Mouse (Mus musculus) neural tube, embryonic 15.5 days (tissue): ENCODE data around the gene Pycr2. TPM values are rescaled to one million over a fixed set of nuclear protein-coding genes. Genes with fewer than 3 reads are reported as not detected.

ENCODE experiments used
- ATAC-seq: fragments of 200-750 bp; cut with Nextera tagmentation; 2 replicates; pipeline ENCODE4 v1.8.0; 2017; ENCODE audit warnings: mild to moderate bottlenecking, moderate TSS enrichment, moderate library complexity; ENCODE audit not compliant: low FRiP score
- H3K27ac ChIP-seq: fragments of 300-500 bp; sonication (generic); replicated peaks from 2 replicates; pipeline ENCODE4 v1.5.1; 2015; ENCODE audit warnings: mild to moderate bottlenecking, inconsistent platforms
- H3K27me3 ChIP-seq: fragments of 300-500 bp; sonication (generic); replicated peaks from 2 replicates; pipeline ENCODE4 v1.6.1; 2015; ENCODE audit warnings: inconsistent platforms
- H3K36me3 ChIP-seq: fragments of 300-500 bp; sonication (generic); 2 replicates; pipeline ENCODE4 v1.6.1; 2015; ENCODE audit warnings: inconsistent platforms
- H3K4me1 ChIP-seq: fragments of 300-500 bp; sonication (generic); 2 replicates; pipeline ENCODE4 v1.6.1; 2015; ENCODE audit warnings: inconsistent platforms
- H3K4me2 ChIP-seq: fragments of 300-500 bp; sonication (generic); 2 replicates; pipeline ENCODE4 v1.6.1; 2015; ENCODE audit warnings: inconsistent platforms, mild to moderate bottlenecking, moderate library complexity
- H3K4me3 ChIP-seq: fragments of 300-500 bp; sonication (generic); replicated peaks from 2 replicates; pipeline ENCODE4 v1.5.1; 2015; ENCODE audit warnings: mild to moderate bottlenecking, inconsistent platforms
- H3K9ac ChIP-seq: fragments of 300-500 bp; sonication (generic); replicated peaks from 2 replicates; pipeline ENCODE4 v1.6.1; 2015; ENCODE audit warnings: mild to moderate bottlenecking, inconsistent platforms
- H3K9me3 ChIP-seq: fragments of 300-500 bp; sonication (generic); replicated peaks from 2 replicates; pipeline ENCODE4 v1.6.1; 2016; ENCODE audit warnings: inconsistent platforms
- WGBS: fragments of 180-500 bp; shearing (Covaris S2); methylation state at CpG from one replicate; pipeline ENCODE4 v1.1.7; 2015; ENCODE audit warnings: mixed read lengths; 5-methylcytosine and 5-hydroxymethylcytosine counted together
- polyA plus RNA-seq: library from polyadenylated mRNA; unstranded; fragments of >200 nt; fragmentation: Nextera tagmentation; extraction: Ambion mirVana; gene quantifications from 2 replicates; pipeline ENCODE4 v1.2.1, GENCODE M21; 2015

Gene Pycr2
- polyA plus RNA-seq, 1 experiment from 2014 or later, result 73.7 TPM

DNA sequence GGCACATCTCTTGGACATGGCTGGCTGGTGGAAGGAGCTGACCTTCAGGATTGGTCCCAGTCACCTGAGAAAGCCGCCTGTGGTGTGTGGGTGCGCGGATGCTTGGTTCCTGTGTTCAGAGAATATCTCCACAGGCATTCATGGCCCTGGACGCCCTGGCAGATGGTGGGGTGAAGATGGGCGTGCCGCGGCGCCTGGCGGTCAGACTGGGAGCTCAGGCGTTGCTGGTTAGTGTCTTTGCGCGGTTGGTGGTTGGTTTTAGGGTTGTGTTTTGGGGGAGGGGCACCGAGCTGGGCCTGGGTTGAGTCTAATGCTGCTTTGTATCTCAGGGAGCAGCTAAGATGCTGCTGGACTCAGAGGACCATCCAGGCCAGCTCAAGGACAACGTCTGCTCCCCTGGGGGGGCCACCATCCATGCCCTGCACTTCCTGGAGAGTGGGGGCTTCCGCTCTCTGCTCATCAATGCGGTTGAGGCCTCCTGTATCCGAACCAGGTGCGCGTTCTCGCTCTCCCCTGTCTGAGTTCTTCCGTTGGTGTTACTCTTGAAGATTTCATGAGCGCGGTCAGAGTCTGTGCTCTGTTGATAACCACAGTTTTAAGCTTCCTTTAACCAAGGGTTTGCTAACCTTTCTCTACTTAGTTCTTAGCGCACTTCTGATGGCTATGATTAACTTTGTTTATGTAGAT lies 2.5 kb downstream of the Pycr2 start:
- Histone ChIP-seq H3K4me2 (no peak overlapping the region), H3K27me3 (no peaks in the 10 kb centered on the region), H3K4me3 (no peak overlapping the region), H3K9ac (no peak overlapping the region), H3K9me3 (no peaks in the 10 kb centered on the region), H3K27ac (no peak overlapping the region), H3K36me3 (peaks cover 26% of the 10 kb centered on the region), H3K4me1 (peaks cover 25% of the 10 kb centered on the region)
- ATAC-seq, result no peak
- 91% methylated on average over 24 of the region's 24 CpGs for WGBS

GRCm38 (mm10) chr1:180911138-180911537 lies 7.0 kb downstream of the Pycr2 start:
- Histone ChIP-seq H3K4me3 (no peak overlapping the region), H3K9me3 (no peaks in the 10 kb centered on the region), H3K4me2 (peak overlapping the region; percentile 16; the same call in 1 of the 2 replicates), H3K9ac (no peak overlapping the region), H3K36me3 (peaks cover 24% of the 10 kb centered on the region), H3K27ac (no peak overlapping the region), H3K27me3 (no peaks in the 10 kb centered on the region), H3K4me1 (peaks cover 7% of the 10 kb centered on the region)
- ATAC-seq, result no peak
- WGBS, result 58% methylated on average over 8 of the region's 8 CpGs

DNA sequence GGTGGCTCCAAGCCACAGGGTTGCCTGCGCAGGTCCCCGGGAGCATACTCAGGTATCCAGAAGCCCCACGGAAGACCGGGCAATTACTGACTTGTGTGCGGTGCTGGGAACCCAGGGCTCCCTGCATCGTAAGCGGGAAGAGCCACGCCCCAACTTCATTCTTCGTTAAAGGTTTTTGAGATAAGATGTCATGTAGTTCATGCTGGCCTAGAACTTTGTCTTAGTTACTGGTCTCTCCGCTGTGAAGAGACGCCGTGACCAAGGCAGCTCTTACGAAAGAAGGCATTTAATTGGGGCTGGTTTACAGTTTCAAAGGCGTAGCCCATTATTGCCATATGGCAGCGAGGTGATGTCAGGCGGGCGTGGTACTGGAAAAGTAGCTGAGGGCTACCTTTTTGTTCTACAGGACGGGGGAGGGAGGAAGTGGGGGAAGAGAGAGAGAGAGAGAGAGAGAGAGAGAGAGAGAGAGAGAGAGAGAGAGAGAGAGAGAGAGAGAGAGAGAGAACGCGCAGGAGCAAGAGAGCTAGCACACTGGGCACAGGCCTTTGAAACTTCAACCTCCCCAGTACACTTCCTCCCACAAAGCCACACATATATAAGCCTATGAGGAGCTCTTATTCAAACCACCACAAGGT lies 7.7 kb downstream of the Pycr2 start:
- Histone ChIP-seq H3K27me3 (no peaks in the 10 kb centered on the region), H3K9ac (no peak overlapping the region), H3K4me2 (peak overlapping the region; percentile 16), H3K4me3 (no peak overlapping the region), H3K27ac (no peak overlapping the region), H3K4me1 (0 out of 2 replicates have a peak, but pooled peaks cover 3% of the 10 kb centered on the region), H3K9me3 (no peaks in the 10 kb centered on the region), H3K36me3 (peaks cover 18% of the 10 kb centered on the region)
- no peak for ATAC-seq
- 62% methylated on average over 20 of the region's 20 CpGs for WGBS

DNA sequence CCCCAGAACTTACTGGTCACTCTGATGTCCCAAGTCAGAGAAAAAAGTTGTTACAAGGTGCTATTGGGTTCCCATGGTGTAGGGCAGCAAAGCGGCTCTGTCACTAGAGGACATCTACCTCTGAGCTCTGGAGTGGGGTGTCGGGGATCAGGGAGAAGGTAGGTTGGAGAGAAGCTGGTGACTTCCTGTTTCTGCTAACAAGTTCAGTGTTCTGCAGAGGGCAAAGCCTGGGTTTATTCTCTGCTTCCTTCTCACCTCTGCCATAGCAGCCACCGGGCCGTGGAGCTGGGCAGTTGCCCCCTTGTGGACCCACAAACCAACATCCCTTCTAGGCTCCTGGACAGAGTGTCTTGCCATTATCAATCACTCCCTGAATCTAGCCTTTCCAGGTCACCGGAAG lies 8.7 kb downstream of the Pycr2 start:
- 88% methylated on average over 5 of the region's 5 CpGs for WGBS
- H3K4me1 ChIP-seq, result 0 out of 2 replicates have a peak, but pooled peaks cover 3% of the 10 kb centered on the region
- peaks cover 8% of the 10 kb centered on the region; the same call in 1 of the 2 replicates for H3K36me3 ChIP-seq
- H3K27ac ChIP-seq, result no peak overlapping the region
- H3K27me3 ChIP-seq, result no peaks in the 10 kb centered on the region
- no peaks in the 10 kb centered on the region for H3K9me3 ChIP-seq
- no peak overlapping the region for H3K9ac ChIP-seq
- no peak overlapping the region for H3K4me2 ChIP-seq
- no peak for ATAC-seq
- no peak overlapping the region for H3K4me3 ChIP-seq

DNA sequence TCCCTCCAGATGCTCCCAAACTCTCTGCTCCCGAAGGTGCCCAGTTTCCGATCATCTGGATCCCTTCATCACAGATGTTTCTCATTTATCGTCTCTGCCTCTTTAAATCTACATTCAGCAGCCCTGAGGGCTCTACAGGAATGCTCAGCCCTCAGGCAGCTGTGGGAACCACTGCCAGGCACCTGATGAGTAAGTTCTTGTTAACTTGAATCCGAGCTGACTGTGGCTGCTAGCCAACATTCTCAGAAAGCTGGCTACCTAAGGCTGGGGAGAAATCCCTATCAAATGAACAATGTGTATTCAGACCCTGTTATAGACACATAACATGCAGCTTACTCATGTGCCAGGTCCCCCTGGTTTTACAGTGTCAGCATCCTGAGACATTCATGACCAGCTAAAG lies 9.7 kb downstream of the Pycr2 start:
- H3K4me2 ChIP-seq, result no peak overlapping the region
- no peaks in the 10 kb centered on the region for H3K27me3 ChIP-seq
- H3K9me3 ChIP-seq, result no peaks in the 10 kb centered on the region
- no peak for ATAC-seq
- no peaks in the 10 kb centered on the region for H3K36me3 ChIP-seq
- H3K9ac ChIP-seq, result no peak overlapping the region
- 0 out of 2 replicates have a peak, but pooled peaks cover 3% of the 10 kb centered on the region for H3K4me1 ChIP-seq
- no peak overlapping the region for H3K27ac ChIP-seq
- 59% methylated on average over 4 of the region's 4 CpGs for WGBS
- H3K4me3 ChIP-seq, result no peak overlapping the region

DNA sequence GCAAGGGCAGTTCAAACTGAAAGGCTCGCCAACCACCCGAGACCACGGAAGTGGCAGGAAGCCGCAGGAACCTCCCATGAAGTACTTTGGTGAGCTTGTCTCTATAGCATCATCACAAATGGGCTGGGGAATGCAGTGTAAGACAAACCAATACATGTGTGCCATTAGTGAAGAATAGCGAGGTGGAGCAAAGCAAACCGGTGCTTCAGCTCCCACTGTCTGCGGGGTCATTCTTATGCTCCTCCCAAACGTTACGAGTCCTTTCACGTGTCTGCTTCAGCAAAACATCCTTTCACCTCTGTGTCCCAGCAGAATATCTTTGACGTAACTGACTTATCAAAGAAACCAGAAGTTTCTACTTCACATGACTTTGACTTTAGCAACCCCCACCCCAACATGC lies 12.3 kb downstream of the Pycr2 start:
- no peak overlapping the region for H3K9ac ChIP-seq
- H3K27ac ChIP-seq, result no peak overlapping the region
- 89% methylated on average over 11 of the region's 11 CpGs for WGBS
- no peaks in the 10 kb centered on the region for H3K27me3 ChIP-seq
- H3K9me3 ChIP-seq, result no peaks in the 10 kb centered on the region
- no peak overlapping the region for H3K4me3 ChIP-seq
- H3K4me1 ChIP-seq, result 0 out of 2 replicates have a peak, but pooled peaks cover 3% of the 10 kb centered on the region
- no peak overlapping the region for H3K4me2 ChIP-seq
- no peaks in the 10 kb centered on the region for H3K36me3 ChIP-seq
- no peak for ATAC-seq

GRCm38 (mm10) chr1:180917053-180917452 lies 13.0 kb downstream of the Pycr2 start:
- Histone ChIP-seq H3K9me3 (no peaks in the 10 kb centered on the region), H3K4me3 (no peak overlapping the region), H3K27me3 (no peaks in the 10 kb centered on the region), H3K9ac (no peak overlapping the region), H3K4me1 (no peaks in the 10 kb centered on the region), H3K4me2 (no peak overlapping the region), H3K27ac (no peak overlapping the region), H3K36me3 (no peaks in the 10 kb centered on the region)
- ATAC-seq, result no peak
- 65% methylated on average over 1 of the region's 1 CpGs for WGBS

DNA sequence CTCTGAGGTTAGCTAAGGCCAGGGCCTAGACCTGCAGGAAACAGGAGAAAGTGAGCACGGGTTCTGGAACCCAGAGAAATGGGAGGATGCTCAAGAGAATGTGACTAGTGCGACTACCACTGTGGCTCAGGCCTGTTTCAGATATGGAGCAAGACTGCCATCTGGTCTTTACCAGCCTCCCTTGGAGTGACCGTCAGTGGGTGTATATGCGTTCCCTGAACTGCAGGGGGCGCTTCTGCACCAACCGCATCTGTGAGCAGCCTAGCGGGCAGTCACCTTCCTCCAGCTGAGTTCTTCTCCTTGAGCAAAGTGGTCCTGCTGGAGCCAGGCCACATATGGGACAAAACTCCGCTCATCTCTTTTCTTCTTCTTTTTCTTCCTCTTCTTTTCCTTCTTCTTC lies 15.6 kb downstream of the Pycr2 start:
- Histone ChIP-seq H3K9me3 (no peaks in the 10 kb centered on the region), H3K27me3 (no peaks in the 10 kb centered on the region), H3K4me3 (no peak overlapping the region), H3K36me3 (no peaks in the 10 kb centered on the region), H3K4me1 (no peaks in the 10 kb centered on the region), H3K4me2 (no peak overlapping the region), H3K9ac (no peak overlapping the region), H3K27ac (no peak overlapping the region)
- WGBS, result 31% methylated on average over 8 of the region's 8 CpGs
- ATAC-seq, result no peak

GRCm38 (mm10) chr1:180922273-180923048 lies 18.4 kb downstream of the Pycr2 start:
- no peaks in the 10 kb centered on the region for H3K9me3 ChIP-seq
- WGBS, result 76% methylated on average over 6 of the region's 6 CpGs
- no peak overlapping the region for H3K9ac ChIP-seq
- no peak overlapping the region for H3K4me2 ChIP-seq
- H3K4me1 ChIP-seq, result no peaks in the 10 kb centered on the region
- H3K4me3 ChIP-seq, result no peak overlapping the region
- no peak for ATAC-seq
- H3K36me3 ChIP-seq, result no peaks in the 10 kb centered on the region
- H3K27me3 ChIP-seq, result no peaks in the 10 kb centered on the region; the same call in 1 of the 2 replicates
- no peak overlapping the region for H3K27ac ChIP-seq

DNA sequence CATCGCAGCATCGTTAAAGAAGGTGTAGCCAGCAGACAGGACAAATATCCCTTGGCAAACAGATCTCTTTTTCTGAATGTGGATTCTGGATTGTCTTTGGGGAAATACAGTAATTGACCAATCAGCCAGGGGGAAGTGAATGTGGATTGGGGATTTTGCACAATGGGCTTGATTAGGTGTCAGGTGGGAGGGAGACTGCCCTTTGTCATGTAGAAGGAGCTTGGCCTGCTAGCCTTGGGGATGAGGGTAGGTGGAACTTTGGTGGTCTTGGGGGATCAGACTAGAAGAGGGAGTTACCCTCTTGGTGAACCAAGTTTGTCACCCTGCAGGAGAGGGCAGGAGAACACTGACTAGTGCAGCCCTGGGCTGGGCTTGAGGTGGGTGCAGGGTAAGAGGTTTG lies 20.6 kb downstream of the Pycr2 start:
- H3K9ac ChIP-seq, result no peak overlapping the region
- no peaks in the 10 kb centered on the region for H3K36me3 ChIP-seq
- H3K4me2 ChIP-seq, result no peak overlapping the region
- no peak overlapping the region for H3K27ac ChIP-seq
- no peak overlapping the region for H3K4me3 ChIP-seq
- WGBS, result 29% methylated on average over 2 of the region's 2 CpGs
- no peak for ATAC-seq
- no peaks in the 10 kb centered on the region; the same call in 1 of the 2 replicates for H3K27me3 ChIP-seq
- H3K4me1 ChIP-seq, result no peaks in the 10 kb centered on the region
- H3K9me3 ChIP-seq, result no peaks in the 10 kb centered on the region

GRCm38 (mm10) chr1:180926286-180926685 lies 22.2 kb downstream of the Pycr2 start:
- no peak overlapping the region for H3K27ac ChIP-seq
- H3K4me2 ChIP-seq, result no peak overlapping the region
- no peaks in the 10 kb centered on the region for H3K9me3 ChIP-seq
- no peaks in the 10 kb centered on the region for H3K4me1 ChIP-seq
- ATAC-seq, result no peak
- 78% methylated on average over 4 of the region's 4 CpGs for WGBS
- H3K9ac ChIP-seq, result no peak overlapping the region
- H3K4me3 ChIP-seq, result no peak overlapping the region
- no peaks in the 10 kb centered on the region for H3K36me3 ChIP-seq
- H3K27me3 ChIP-seq, result no peaks in the 10 kb centered on the region; the same call in 1 of the 2 replicates
